Mouse (Mus musculus) midbrain, embryonic 14.5 days (tissue): ENCODE data around the gene Golph3l. TPM values are rescaled to one million over a fixed set of nuclear protein-coding genes. Genes with fewer than 3 reads are reported as not detected.
A peak's percentile ranks its signal among the peaks of the same experiment; 100 is the strongest.

ENCODE experiments used
- ATAC-seq: fragments of 200-750 bp; cut with Nextera tagmentation; 2 replicates; pipeline ENCODE4 v1.8.0; 2017; ENCODE audit warnings: moderate number of reproducible peaks, moderate library complexity; ENCODE audit not compliant: low FRiP score, low TSS enrichment
- DNase-seq: peaks from one replicate; pipeline ENCODE4 v3.0.0-alpha.2; 2015
- H3K27ac ChIP-seq: fragments of 300-500 bp; sonication (generic); replicated peaks from 2 replicates; pipeline ENCODE4 v1.5.1; 2014; ENCODE audit warnings: mild to moderate bottlenecking, low read depth, low read length, moderate library complexity
- H3K27me3 ChIP-seq: fragments of 300-500 bp; sonication (generic); 2 replicates; pipeline ENCODE4 v1.6.1; 2014; ENCODE audit warnings: low read length, control low read depth, mixed read lengths; ENCODE audit not compliant: control insufficient read depth, insufficient read depth
- H3K36me3 ChIP-seq: fragments of 300-500 bp; sonication (generic); 2 replicates; pipeline ENCODE4 v1.6.1; 2014; ENCODE audit warnings: low read length, control low read depth; ENCODE audit not compliant: control insufficient read depth, insufficient read depth
- H3K4me1 ChIP-seq: fragments of 300-500 bp; sonication (generic); 2 replicates; pipeline ENCODE4 v1.6.1; 2014; ENCODE audit warnings: mild to moderate bottlenecking, antibody characterized with exemption, low read length, control low read depth; ENCODE audit not compliant: control insufficient read depth, insufficient read depth
- H3K4me2 ChIP-seq: fragments of 300-500 bp; sonication (generic); 2 replicates; pipeline ENCODE4 v1.6.1; 2014; ENCODE audit warnings: mild to moderate bottlenecking, low read length, moderate library complexity
- H3K4me3 ChIP-seq: fragments of 300-500 bp; sonication (generic); replicated peaks from 2 replicates; pipeline ENCODE4 v1.5.1; 2014; ENCODE audit warnings: low read depth, low read length
- H3K9ac ChIP-seq: fragments of 300-500 bp; sonication (generic); replicated peaks from 2 replicates; pipeline ENCODE4 v1.6.1; 2014; ENCODE audit warnings: mild to moderate bottlenecking, low read length, moderate library complexity
- H3K9me3 ChIP-seq: fragments of 300-500 bp; sonication (generic); 2 replicates; pipeline ENCODE4 v1.6.1; 2016; ENCODE audit warnings: low read length, control low read depth, mixed read lengths; ENCODE audit not compliant: control insufficient read depth
- WGBS: fragments of 180-500 bp; shearing (Covaris S2); extraction: QIAGEN DNeasy Blood & Tissue Kit; methylation state at CpG from one replicate; pipeline ENCODE4 v1.1.7; 2014; 5-methylcytosine and 5-hydroxymethylcytosine counted together
- polyA plus RNA-seq: library from polyadenylated mRNA; unstranded; fragments of >200 nt; fragmentation: Nextera tagmentation; extraction: Ambion mirVana; gene quantifications from 2 replicates; pipeline ENCODE4 v1.2.1, GENCODE M21; 2014

The Golph3l gene
- polyA plus RNA-seq, 1 experiment from 2014 or later = 36.9 TPM

GRCm38 (mm10) chr3:95662724-95663449 is 74.2 kb downstream of the Golph3l start:
- Histone ChIP-seq H3K4me1 (peaks cover 27% of the 10 kb centered on the region), H3K27me3 (no peaks in the 10 kb centered on the region), H3K4me2 (peak overlapping the region; percentile 98; the same call in 1 of the 2 replicates), H3K9me3 (no peaks in the 10 kb centered on the region), H3K9ac (no peak overlapping the region), H3K27ac (no peak overlapping the region), H3K4me3 (no peak overlapping the region), H3K36me3 (peaks cover 44% of the 10 kb centered on the region)
- ATAC-seq (no peak), DNase-seq (no peak)
- WGBS = 84% methylated on average over 7 of the region's 7 CpGs

GRCm38 (mm10) chr3:95663486-95663885 is 74.8 kb downstream of the Golph3l start:
- H3K4me1 ChIP-seq = peaks cover 30% of the 10 kb centered on the region
- ATAC-seq (no peak), DNase-seq (no peak)
- H3K27ac ChIP-seq = no peak overlapping the region
- no peak overlapping the region for H3K4me3 ChIP-seq
- WGBS = 96% methylated on average over 2 of the region's 2 CpGs
- H3K9me3 ChIP-seq = no peaks in the 10 kb centered on the region
- no peaks in the 10 kb centered on the region for H3K27me3 ChIP-seq
- H3K4me2 ChIP-seq = no peak overlapping the region
- no peak overlapping the region for H3K9ac ChIP-seq
- H3K36me3 ChIP-seq = peaks cover 44% of the 10 kb centered on the region

GRCm38 (mm10) chr3:95663969-95664608 is 75.4 kb downstream of the Golph3l start:
- peaks cover 44% of the 10 kb centered on the region for H3K36me3 ChIP-seq
- H3K4me1 ChIP-seq = peaks cover 30% of the 10 kb centered on the region
- no peak overlapping the region for H3K4me2 ChIP-seq
- no peak overlapping the region for H3K27ac ChIP-seq
- WGBS = 95% methylated on average over 3 of the region's 3 CpGs
- no peaks in the 10 kb centered on the region for H3K27me3 ChIP-seq
- H3K9ac ChIP-seq = no peak overlapping the region
- no peak for ATAC-seq
- H3K9me3 ChIP-seq = no peaks in the 10 kb centered on the region
- H3K4me3 ChIP-seq = no peak overlapping the region
- DNase-seq = no peak

- no peak overlapping the region for H3K4me3 ChIP-seq
- no peak overlapping the region for H3K27ac ChIP-seq
- DNase-seq (no peak), ATAC-seq (no peak)
- no peaks in the 10 kb centered on the region for H3K9me3 ChIP-seq
- H3K4me2 ChIP-seq = no peak overlapping the region
- H3K9ac ChIP-seq = no peak overlapping the region
- H3K4me1 ChIP-seq = peaks cover 30% of the 10 kb centered on the region
- peaks cover 44% of the 10 kb centered on the region for H3K36me3 ChIP-seq
- 89% methylated on average over 4 of the region's 4 CpGs for WGBS
- no peaks in the 10 kb centered on the region for H3K27me3 ChIP-seq
Measured at GRCm38 (mm10) chr3:95664940-95665352, 76.2 kb downstream of the Golph3l start.

GRCm38 (mm10) chr3:95666124-95666844 is 77.5 kb downstream of the Golph3l start:
- H3K4me2 ChIP-seq = no peak overlapping the region
- ATAC-seq = no peak
- H3K27me3 ChIP-seq = no peaks in the 10 kb centered on the region
- H3K4me3 ChIP-seq = no peak overlapping the region
- no peak for DNase-seq
- no peak overlapping the region for H3K9ac ChIP-seq
- peaks cover 18% of the 10 kb centered on the region for H3K4me1 ChIP-seq
- no peaks in the 10 kb centered on the region for H3K9me3 ChIP-seq
- H3K36me3 ChIP-seq = peaks cover 35% of the 10 kb centered on the region
- WGBS = 81% methylated on average over 6 of the region's 6 CpGs
- no peak overlapping the region for H3K27ac ChIP-seq

GRCm38 (mm10) chr3:95667521-95667920 is 78.8 kb downstream of the Golph3l start:
- Histone ChIP-seq H3K36me3 (peaks cover 26% of the 10 kb centered on the region), H3K4me3 (no peak overlapping the region), H3K4me1 (peaks cover 7% of the 10 kb centered on the region; the same call in 1 of the 2 replicates), H3K9me3 (no peaks in the 10 kb centered on the region), H3K4me2 (no peak overlapping the region), H3K27me3 (no peaks in the 10 kb centered on the region), H3K9ac (no peak overlapping the region), H3K27ac (peak overlapping the region; percentile 33; the same call in 1 of the 2 replicates)
- DNase-seq (no peak), ATAC-seq (no peak)
- 74% methylated on average over 4 of the region's 4 CpGs for WGBS

GRCm38 (mm10) chr3:95668026-95668425 is 79.3 kb downstream of the Golph3l start:
- WGBS = 61% methylated on average over 7 of the region's 7 CpGs
- Histone ChIP-seq H3K4me3 (no peak overlapping the region), H3K27ac (peak overlapping the region; percentile 33; the same call in 1 of the 2 replicates), H3K27me3 (no peaks in the 10 kb centered on the region), H3K4me2 (no peak overlapping the region), H3K36me3 (peaks cover 21% of the 10 kb centered on the region), H3K4me1 (0 out of 2 replicates have a peak, but pooled peaks cover 3% of the 10 kb centered on the region), H3K9ac (no peak overlapping the region), H3K9me3 (no peaks in the 10 kb centered on the region)
- ATAC-seq (no peak), DNase-seq (peak; percentile 37)
